Mouse (Mus musculus) layer of hippocampus, postnatal 36 days (tissue): ENCODE results near the gene Memo1. TPM values are rescaled to one million over a fixed set of nuclear protein-coding genes. Genes with fewer than 3 reads are reported as not detected.

Source experiments
- DNase-seq, 2 experiments: peaks; one replicate each; pipeline ENCODE4 v3.0.0; 2022
- total RNA-seq, 2 experiments: library from RNA; stranded (reverse); gene quantifications; 2 replicates each; pipeline ENCODE4 v1.2.3; 2021

The Memo1 gene
- total RNA-seq, 2 experiments from 2014 or later, result 50.0 to 50.2 TPM

DNA sequence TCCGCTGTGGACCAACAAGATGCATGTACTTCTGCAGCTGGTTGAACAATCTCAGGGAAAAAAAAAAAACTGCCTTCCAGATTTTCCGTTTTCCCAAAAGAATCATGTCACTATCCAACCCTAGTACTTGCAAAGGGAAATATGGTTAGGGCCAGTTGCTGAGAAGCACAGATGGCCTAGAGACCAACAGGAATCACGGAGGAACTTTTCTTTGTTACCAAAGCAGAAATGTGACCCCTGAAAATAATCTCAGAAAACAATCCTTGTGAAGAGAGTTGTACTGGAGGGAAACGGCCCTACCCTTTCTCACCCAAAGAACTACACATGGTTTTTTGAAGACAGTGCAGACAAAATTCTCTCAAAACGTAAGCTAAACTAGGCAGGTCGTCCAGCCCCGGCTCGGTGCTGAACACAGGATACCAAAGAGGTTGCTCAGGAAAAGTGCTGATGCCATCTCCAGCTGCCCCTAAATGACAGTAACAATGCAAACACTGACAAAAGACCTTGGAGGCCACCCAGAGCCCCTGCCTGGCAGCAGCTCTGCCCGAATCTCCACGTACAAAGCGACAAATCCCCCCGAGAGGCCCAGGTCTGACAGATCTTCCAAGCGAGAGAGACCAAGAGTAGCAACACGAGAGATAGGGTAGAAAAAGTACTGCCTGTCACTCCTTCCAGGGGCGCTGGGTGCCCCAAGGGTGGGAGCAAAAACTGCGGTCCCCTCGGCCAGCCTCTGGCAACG lies 1.5 kb downstream of the Memo1 start:
- no peak for DNase-seq

DNA sequence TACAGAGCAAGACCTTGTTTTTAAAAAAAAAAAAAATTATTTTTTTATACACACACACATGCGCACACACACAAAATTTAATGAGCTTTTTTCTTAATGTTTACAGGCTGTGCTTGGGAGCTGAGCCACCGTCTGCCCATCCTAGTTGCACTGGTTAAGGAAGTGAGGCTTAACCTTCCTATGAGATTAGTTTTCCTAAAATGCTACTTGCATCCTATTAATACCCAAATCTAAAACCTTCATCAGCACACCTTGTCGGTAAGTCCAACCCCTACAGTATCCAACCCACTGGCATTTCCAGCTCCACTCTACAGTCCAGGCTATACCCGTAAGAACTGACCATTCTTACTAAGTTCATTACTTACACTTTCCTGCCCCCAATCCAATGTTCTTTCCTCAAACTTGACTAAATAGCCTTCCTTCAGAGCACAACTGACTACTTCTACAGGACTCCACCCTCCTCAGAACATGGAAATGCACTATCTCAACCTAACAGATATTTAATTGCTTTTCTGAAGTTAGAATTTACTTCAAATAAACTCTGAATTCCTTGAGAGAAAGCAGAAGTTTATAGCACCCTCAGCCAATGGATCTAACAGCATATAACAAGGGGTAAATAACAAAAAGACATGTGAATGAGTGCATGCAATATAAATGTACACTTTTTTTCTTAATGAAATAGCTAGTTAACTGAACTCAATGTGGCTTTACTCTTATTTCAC lies 3.5 kb downstream of the Memo1 start:
- no peak for DNase-seq

DNA sequence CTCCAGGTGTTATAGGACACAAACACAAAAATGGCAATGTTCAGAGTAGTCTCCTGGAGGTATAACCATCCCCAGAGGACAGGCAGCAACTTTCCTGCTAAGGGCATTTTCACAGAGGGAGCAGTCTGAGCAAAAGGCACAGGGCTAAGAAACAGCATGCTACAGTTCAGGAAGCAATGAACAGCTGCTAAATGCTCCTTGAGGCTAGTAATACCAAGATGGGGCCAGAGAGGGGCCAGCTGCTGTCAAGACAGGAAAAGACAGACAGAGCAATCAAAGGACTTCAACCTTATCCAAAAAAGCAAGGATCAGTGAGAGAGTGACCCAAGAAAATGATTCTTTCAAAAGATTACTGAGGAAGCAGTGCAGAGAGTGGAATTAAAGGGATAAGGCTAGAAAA lies 4.5 kb downstream of the Memo1 start:
- no peak for DNase-seq

DNA sequence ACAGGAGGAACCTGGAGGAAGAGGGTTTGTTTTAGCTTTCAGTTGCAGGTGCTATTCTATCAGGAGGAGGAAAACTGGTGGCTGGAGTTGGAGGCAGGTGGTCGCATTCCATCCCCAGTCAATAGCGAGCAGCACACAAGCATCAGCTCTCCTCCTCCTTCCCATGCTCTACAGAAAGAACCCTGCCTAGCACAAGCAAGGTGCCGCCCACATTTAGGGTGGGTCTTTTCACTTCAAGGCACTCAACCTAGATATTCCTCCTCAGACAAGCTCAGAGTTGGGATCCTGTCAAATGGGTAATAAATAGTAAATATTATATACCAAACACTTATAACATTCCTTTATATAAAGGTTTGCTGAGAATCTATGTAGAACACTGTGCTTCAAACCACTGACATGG lies 5.1 kb downstream of the Memo1 start:
- no peak for DNase-seq

DNA sequence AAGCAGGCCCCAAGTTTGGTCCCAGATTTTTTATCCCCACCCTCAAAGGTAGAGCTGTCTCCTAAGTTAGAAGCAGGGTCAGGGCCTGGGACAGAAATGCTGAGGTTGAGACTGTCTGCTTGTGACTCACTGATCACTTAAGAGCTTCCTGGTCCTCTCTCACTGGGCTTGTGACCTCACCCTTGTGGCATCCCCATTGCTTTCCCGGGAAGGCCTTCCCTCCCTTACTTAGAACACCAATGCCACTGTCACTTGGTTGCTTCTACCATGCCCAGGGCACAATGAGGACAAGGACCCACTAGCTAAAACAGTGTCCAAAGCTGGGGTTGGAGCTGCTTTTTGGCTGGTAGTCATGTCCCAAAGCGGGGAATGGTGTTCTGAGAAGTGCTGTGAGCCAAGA lies 6.7 kb downstream of the Memo1 start:
- DNase-seq, result no peak

DNA sequence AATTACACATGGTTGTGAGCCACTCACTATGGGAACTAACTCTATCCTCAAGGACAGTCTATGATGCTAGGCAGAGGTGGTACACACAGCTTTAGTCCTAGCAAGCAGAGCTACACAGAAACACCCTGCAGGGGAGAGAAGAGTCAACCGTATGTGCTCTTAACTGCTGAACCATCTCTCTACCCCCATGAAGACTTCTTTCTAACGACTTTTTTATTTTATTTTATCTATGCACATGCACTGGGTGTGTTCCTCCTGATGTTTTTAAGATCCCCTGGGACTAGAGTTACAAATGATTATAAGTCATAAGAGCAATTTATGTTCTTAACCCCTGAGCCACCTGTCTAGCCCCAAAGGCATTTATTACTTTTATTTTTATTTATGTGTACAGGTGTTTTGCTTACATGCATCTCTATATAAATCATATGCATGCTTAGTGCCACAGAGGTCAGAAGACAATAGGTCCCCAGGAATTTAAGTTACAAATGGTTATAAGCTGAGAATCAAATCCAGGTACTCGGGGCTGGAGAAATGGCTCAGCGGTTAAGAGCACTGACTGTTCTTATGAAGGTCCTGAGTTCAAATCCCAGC lies 9.1 kb downstream of the Memo1 start:
- DNase-seq, result no peak

DNA sequence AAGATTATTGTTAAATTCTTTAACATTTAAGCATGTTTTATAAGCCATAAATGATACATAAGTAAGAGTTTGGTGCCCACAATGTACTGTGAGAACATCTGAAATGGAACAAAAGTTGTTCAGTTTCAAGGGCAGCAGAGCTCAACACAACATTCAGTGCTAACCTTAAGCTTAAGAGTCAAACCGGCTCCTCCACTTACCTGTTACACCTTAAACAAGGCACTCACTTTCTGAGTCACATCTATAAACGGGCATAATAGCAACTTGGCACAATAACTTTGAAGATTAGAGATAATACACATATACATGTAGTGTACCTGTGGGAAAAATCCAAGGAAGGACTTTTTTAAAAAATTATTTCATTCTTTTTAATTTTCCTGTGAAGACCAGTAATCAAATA lies 9.6 kb downstream of the Memo1 start:
- DNase-seq, result no peak

DNA sequence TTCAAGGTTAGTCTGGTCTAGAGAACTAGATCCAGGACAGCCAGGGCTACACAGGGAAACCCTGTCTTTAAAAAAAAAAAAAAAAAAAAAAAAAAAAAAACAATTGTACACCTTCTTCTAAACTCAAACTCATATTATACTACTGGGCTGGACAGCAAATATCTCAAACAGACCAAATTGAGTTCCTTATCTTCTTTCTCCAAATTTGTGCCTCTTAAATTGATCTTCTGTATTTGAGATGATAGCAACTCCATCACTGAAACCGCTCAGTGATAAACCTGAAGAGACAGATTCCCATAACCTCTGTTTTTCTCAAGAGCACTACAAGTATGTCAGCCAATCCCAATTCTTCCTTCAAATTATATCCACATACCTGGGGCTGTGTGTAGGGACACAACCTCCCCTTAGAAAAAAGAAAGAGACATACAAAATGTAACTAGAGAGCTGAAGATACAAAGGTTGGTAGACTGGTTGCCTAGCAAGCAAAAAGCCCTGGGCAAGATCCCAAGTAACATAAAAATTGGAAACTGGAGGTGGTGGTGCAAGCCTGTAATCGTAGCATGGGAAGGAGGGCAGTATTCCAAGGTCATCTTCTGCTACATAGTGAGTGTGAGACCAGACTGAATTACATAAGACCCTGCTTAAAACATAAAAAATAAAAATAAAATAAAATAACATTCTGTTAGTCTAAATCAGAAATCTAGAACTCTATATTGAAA lies 10.8 kb downstream of the Memo1 start:
- no peak for DNase-seq

DNA sequence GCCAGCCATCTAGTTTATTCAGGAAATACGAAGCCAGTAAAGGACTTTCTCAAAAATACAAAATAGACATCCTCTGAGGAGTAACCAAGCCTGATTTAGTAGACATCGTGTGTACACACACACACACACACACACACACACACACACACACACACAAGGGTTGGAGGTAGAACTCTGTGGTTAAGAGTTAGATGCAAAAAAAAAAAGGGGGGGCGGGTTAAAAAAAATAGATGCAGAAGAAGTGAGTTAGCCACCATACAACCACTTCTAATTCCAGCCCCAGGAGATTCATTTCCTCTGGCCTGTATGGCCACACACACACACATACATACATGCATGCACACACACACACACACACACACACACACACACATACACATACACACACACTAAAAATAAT lies 13.3 kb downstream of the Memo1 start:
- no peak for DNase-seq

DNA sequence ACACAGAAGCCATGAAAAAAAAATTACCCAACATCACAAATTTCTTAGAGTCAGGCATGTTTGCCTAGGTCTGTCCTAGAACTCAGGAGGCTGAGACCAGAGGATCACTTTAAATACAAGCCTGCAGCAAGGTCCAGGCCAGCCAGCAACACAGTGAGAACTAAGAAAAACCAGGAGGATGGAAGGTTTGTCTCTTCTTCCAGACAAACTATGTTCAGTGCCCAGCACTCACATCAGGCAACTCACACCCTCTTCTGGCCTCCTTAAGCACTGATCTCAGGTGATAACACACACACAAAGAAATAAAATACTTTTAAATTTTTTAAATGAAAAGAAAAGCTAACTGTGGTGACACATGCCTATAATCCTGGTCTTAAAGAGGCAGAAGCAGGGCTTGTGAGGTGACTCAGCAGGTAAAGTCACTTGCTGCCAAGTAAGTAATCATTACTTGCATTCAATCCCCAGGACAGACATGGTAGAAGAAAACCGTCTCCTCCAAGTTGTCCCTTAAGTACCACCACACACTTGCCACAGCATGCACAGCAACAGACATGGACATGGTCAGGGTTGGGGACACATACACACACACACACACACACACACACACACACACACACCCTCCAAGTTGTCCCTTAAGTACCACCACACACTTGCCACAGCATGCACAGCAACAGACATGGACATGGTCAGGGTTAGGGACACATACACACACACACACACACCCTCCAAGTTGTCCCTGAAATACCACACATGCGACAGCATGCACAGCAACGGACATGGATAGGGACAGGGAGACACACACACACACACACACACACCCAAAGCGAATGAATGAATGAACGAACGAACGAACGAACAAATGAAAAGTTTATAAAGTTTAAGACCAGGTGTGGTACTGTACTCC lies 16.1 kb downstream of the Memo1 start:
- DNase-seq, result no peak

DNA sequence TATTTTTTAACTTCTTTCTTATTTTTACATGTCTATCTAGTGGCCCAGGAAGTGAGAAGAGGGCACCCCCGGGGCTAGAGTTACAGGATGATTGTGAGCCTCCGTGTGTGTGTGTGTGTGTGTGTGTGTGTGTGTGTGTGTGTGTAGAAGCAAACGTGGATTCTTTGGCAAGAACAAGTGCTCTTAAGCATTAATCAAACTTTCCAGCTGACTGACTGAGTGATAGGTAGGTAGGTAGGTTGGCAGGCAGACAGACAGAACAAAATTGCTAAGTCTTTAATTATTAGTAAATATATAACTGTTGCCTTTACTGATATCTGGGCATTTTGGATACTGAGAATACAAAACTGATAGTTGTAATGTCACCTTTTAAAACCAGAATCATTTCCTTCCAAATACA lies 20.9 kb downstream of the Memo1 start:
- no peak for DNase-seq

DNA sequence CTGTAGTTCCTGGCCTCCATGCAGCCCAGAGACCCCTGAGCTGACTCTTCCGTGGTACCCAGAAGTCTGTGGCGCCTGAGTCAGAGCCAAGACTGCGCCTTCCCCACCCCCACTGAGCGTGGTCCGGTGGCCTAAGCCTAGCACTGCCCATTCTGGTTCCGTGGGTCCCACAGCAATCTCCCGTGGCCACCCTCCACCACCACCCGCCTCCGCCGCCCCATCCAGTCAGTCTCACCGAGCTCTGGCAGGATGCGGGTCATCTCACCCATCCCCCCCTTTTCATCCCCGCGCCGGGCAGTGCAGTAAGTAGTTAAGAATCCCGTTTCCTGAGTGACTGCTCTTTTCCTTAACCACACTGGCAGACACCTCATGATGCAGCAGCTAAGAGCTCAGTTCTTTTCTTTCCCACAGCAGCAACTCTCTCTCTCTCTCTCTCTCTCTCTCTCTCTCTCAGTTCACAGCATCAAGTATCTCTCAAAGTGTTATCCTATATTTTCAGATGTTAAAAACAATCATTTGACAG lies 22.6 kb downstream of the Memo1 start:
- no peak for DNase-seq

DNA sequence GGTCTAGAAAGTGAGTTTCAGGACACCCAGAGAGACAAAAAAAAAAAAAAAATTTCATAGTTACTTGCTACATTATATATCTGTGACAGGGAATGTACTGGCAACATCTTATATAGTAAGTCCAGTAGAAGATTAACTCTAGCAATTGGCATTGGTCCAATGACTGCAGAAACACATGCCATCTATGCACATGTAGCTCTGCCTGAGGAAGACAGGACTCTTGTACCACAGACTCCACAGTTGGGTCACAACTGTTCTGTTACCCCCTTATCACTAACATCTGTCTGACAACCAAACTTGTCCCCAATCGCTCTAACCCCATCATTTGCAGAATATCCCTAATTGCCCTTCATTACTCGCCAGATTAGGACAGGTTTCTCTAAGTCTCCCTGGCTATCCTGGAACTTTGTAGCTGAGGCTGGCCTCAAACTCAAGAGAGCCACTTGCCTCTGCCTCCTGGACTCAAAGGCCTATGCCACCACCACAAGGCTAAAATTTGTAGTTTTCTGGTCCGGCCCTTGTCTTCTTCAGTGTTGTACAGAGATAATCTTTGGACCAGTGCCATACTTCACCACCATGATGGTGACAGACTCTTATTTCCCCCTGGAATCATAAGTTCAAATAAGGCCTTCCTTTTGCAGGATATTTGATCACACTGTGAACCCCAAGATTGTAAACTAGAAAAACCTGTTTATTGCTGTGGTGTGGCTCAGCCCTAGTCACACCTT lies 23.6 kb downstream of the Memo1 start:
- no peak for DNase-seq

DNA sequence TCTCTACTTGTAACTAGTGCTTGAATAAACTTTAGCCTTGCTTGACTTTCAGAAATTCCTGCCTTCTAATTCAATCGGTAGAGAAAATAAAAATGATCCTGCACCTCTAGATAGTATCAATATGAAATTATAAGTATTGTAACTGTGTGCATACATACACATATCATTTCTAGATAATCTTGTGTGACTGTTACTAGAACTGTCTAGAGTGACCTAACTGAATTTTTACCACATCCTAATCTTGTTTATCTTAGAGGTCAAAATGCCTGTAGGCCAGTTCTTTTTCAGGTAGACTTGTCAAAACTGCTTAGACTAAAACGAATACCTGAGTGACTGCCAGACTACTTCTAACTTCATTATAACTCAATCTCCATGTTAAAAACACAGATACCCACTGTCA lies 25.1 kb downstream of the Memo1 start:
- no peak for DNase-seq

DNA sequence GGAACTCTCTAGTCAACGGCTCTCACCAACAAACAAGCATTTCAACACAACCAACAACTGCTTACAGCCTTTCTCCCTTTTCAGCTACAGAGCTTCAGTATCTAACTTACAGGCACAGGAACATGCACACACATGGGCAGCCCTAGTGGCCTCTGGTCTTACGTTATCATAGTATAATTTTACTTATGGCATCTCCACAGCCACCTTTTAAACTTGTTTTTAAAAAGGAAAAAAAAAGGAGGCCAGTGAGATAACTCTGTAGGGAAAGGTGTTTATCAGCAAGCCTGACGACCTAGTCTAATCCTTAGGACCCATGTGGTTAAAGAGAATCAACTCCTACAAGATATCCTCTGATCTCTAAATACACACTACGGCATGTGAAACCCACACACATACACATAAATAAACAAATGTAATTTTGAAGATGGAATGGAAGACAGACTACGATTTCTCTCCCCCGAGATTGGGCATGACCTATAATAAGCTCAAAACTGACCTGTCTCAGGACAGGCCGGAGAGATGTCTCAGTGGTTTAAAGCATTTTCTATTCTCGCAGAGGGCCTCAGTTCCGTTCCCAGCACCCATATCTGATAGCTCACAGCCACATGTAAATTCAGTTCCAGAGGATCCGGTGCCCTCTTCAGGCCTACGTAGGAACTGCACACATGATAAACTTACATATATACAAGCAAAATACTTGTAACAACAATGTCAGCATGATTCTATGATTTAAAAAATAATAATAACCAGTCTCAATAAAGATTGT lies 27.7 kb downstream of the Memo1 start:
- DNase-seq, result no peak

DNA sequence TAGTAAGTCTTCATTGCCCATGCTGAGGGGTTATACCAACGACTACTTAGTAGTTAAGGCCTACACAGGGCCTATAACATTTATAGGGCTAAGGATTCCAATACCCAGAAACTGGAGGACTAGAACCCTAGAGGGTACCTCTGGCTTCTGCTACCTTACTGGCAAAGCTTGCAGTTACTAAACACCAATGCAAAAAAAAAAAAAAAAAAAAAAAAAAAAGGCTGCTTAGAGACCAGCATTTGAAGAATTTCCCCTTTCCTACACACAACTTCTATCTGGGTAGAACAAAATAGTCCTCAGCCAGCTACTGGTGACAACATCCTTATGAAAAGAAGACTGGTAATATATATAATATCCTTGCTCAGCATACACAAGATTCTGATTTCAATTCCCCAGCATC lies 29.7 kb downstream of the Memo1 start:
- DNase-seq, result no peak

DNA sequence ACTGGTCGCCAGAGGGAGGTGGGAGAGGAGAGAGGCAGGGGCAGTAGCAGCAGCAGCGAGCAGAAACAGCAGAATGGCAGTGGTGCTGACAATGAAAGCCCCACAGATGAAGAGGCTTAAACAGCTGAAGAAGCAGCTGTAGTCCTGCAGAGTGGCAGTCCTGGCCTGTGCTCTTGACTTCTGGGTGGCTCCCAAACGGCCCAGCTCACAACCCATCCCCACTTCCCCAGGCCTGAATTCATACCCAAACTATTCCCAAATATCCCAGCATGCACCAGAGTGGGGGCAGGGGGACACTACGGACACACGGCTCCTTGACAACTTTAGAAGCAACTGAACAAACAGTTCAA lies 30.2 kb downstream of the Memo1 start:
- DNase-seq, result no peak

DNA sequence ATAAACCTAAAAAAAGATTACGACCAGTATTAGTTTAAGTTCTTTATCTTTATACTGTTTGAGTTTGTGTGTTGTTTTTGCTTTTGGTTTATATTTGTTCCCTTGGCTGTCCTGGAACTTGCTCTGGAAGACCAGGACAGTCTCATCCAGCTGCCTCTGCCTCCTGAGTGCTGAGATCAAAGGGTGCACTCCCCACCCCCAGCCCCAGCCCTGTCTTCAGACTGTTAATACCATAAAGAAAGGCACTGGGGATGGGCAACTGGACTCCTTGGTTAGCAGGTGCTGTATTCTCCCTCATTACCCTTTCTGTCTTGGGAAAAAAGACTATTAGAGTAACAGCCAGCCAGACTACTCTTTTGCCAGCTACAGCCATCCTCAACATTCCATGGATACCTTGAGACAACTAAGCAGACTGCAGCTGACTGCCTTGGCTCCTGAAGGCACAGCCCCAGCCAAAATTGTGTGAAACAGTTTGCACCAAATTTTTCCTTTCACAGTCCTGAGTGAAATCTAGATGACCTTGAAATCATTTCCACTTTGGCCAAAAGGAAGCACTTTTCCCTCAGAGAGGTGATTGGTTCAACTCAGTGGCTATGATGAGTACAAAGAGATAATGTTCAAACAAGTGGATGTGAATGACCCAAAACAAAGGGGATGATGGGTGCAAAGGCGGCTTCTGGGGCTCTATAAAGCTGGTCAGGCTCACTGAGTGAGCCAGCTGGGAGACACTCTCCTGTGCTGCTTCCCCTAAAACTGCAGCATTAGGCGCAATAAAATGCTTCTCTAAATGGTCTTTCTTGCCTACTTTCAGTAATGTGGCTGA lies 30.8 kb downstream of the Memo1 start:
- no peak for DNase-seq

DNA sequence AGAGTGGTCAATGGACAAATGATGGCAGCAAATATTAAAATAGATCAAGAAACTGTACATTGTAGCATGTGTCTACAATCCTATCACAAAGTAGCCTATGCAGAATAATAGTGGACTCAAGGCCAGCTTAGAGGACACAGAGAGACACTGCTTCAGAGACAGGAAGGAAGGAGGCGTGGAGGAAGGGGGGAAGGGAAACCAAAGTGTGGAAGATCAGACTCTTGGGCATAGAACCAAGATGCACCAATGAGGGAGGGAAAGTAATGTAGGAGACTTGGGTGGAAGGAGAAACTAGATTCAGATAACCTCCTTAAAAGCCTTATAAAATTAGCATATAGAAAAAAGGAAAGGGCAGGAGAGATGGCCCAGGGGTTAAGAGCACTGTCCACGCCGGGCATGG lies 32.9 kb downstream of the Memo1 start:
- DNase-seq, result no peak

DNA sequence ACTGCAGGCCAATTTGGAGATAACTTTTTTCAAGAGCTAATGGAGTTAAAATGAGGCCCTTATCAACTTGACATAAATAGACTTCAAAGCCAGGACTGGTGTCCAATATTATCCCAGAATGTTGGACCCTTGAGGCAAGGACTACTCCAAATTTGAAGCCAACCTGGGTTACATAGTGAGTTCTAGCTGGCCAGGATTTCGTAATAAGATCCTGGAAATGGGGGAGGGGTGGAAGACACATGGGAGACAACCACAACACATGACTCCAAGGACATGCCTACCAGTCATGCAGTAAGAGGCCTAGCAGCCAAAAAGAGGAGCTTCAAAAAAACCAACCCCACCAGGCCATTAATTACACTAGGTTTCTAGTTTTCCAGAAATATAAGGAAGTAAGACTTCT lies 50.0 kb downstream of the Memo1 start:
- DNase-seq, result no peak
